Mouse (Mus musculus) adrenal gland (tissue): ENCODE measurements at regions not wholly inside any gene's neighbourhood (a gene's known extent, or its start where the extent isn't known, plus 50 kb on each side); places are given as distances from the start of the nearest gene placed in this dataset.
"Not testable (repeated sequence)": the region's sequence is repeated elsewhere in the genome, so short reads cannot be mapped to it uniquely, and the experiment has no call there.

Source experiments
- intact Hi-C: fragments of 180-260 bp; cut with DNase I; formaldehyde crosslinking; loops from one replicate; pipeline ENCODE4 v1.15.1; 2025

- intact Hi-C loops: no loop called here
Measured at GRCm38 (mm10) chrX:50537122-50537784, 109.0 kb upstream of the Olfr1324 start.

- intact Hi-C loops: loop anchor here (5.0 kb wide), 1 partner anchor 1157 kb away; no protein-coding TSS in a partner anchor
Measured at GRCm38 (mm10) chrX:50504047-50504446, 75.7 kb upstream of the Olfr1324 start.

GRCm38 (mm10) chrX:50501181-50501580 is 72.9 kb upstream of the Olfr1324 start:
- intact Hi-C loops: loop anchor here (5.0 kb wide), 1 partner anchor 1154 kb away; no protein-coding TSS in a partner anchor

GRCm38 (mm10) chrX:50490477-50490967 is 62.2 kb upstream of the Olfr1324 start:
- intact Hi-C loops: not testable (repeated sequence)
